Mouse (Mus musculus) right cerebral cortex, postnatal 25 days (tissue): ENCODE data around the gene Slc25a33.
A peak's percentile ranks its signal among the peaks of the same experiment; 100 is the strongest.

Experiments used
- DNase-seq: peaks from one replicate; pipeline ENCODE4 v3.0.0; 2022

Gene Slc25a33

GRCm38 (mm10) chr4:149723855-149724731 is 50.0 kb downstream of the Slc25a33 start:
- DNase-seq: no peak

DNA sequence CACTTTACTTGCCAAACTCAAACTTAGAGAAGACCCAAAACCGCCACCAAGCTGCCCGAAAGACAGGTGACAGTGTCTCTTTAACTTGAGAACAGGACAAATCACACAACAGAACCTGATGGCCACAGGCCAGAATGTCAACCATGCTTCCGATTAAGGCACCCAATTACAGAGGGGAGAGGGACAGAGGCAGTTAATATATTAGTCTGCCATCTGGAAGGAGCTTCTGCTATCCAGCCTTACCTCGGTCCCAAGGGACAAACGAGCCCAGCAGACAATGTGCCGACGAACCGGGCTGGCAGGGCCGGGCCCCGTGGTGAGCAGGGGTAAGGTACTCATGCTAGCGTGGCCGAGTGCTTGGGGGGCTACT is 51.1 kb downstream of the Slc25a33 start:
- no peak for DNase-seq

DNA sequence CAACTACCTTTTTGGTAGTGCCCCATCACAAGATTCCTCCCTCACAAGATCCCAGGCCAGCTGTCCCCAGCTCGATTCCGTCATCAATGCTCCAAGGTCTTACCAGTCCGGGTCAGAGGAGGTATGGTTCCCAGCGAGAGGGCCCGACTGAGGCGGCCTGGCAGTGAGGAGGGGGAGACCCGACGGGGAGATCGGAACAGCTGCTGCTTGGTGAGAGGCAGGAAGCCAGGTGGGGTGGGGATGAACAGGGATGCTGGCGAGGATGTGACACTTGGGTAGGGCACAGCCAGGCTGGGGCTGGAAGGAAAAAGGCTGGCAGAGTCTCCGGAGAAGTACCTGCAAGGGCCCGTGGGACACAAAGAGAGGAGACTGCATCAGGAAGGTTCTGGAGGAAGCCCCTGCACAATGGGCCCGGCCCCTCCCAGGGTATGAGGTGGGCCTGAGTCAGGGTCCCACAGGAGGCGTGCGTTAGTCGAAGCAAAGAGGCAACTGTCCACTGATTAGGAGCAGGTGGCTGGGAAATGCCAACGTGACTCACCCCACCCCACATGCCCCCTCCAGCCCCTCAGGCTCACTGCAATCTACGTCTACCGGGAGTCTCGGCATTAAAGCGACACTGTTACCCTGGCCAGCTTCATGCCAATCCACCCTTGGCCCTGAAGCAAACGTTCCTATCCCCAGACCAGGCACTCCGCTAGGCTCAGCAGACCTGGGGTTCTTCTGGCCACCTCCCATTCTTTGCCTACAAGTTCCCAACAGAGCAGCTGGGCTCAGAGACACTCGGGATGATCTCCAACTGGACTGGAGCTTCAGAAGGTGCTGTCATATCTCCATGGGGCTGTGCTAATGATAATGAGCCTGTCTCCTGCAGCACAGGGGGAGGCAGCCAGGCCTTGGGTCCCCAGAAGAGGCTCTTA is 51.7 kb downstream of the Slc25a33 start:
- no peak for DNase-seq

GRCm38 (mm10) chr4:149721163-149721562 is 52.9 kb downstream of the Slc25a33 start:
- no peak for DNase-seq

DNA sequence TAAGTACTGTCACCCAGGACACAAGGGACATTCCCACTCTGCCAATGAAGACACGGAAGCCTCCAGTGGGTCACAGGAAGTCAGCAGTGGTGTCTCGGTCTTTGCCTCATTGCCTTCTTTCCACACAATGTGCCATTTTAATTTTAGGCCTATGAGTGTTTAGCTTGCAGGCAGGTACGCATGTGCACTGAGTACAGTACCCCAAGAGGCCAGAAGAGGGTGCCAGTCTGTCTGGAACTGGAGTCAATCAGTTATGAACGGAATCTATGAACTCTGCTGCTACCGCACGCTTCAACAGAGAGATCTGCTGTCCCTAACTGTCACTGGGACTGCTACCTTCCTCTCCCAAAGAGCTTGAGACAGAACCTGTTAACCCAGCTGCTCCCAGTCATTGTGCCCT is 54.4 kb downstream of the Slc25a33 start:
- DNase-seq: no peak

GRCm38 (mm10) chr4:149714542-149714941 is 59.5 kb downstream of the Slc25a33 start:
- no peak for DNase-seq

DNA sequence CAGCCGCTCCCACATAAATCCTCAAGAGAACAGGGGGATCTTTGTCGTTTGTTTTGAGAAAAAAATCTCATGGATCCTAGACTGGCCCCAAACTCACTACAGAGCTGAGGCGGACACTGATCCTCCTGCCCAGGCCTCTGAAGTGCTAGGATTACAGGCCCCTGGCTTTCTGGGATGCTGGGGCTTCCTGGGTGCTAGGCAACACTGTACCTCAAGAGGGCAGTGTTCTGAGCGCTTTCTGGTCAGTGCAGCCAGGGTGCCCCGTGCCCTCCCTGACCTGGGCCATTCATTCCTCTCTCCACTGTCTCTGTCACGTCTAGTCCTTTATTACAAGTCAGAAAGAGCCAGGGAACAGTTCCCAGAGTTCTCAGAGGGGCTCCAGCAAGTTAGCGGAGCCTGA is 62.1 kb downstream of the Slc25a33 start:
- no peak for DNase-seq

- no peak for DNase-seq
Measured at GRCm38 (mm10) chr4:149711485-149711884, 62.6 kb downstream of the Slc25a33 start.

GRCm38 (mm10) chr4:149710510-149710909 is 63.6 kb downstream of the Slc25a33 start:
- DNase-seq: no peak

DNA sequence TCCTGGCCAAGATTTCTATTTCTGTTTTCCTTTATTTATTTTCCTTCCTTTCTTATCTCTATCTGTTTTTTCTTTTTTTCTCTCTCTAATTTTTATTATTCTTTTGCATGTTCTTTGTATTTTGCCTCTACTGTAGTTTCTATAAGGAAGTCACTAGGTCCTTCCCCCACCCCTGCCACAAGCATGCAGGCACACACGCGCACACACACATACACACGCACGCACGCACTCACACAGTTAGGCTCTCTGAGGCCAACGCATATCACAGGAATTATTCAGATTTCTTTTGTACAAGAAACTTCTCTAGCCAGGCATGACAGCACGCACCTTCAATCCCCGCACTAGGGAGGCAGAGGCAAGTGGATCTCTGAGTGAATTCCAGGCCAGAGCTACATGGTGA is 68.1 kb downstream of the Slc25a33 start:
- DNase-seq: no peak

- DNase-seq: no peak
Measured at GRCm38 (mm10) chr4:149705298-149705697, 68.8 kb downstream of the Slc25a33 start.

DNA sequence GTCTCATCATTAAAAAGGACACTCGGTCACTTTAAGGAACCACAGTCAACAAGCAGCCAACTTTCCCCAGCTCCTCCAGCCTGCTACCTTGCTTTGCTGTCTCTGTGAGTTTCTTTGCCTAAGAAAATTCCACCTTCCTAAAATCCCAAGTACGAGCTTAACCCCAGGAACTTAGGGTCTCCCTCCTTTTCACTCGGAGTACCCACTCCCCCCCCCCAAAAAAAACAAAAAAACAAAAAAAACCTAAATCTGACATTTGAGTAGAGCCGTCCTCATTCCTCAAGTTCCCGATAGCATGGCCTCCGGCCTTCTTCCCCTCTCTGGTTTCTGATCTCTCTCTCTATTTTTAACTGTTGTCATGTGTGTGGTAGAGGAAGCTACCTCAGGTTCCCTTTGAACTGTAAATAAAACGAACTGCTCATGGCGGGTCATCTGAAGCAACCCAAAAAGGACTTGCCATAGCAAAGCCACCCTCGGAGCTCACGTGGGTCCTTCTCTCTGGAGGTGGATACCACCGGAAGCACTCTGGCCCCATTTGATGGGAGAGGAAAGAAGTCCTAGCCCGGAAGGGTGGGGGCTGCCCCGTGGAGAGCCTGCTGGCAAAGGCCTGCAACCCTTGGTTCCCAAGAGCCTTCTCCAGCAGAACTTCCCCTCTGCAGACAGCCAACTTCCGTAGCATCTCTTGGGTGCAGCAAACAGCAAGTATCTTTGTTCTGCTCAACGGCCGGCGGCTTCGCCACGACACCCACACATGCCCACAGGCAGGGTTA is 71.7 kb downstream of the Slc25a33 start, which contains the start of gene Pik3cd:
Gene Pik3cd, minus strand, starts transcription at position 362 of the 770 bp plus-strand sequence.
- DNase-seq: no peak

- no peak for DNase-seq
Measured at GRCm38 (mm10) chr4:149701426-149702209, 72.5 kb downstream of the Slc25a33 start.

DNA sequence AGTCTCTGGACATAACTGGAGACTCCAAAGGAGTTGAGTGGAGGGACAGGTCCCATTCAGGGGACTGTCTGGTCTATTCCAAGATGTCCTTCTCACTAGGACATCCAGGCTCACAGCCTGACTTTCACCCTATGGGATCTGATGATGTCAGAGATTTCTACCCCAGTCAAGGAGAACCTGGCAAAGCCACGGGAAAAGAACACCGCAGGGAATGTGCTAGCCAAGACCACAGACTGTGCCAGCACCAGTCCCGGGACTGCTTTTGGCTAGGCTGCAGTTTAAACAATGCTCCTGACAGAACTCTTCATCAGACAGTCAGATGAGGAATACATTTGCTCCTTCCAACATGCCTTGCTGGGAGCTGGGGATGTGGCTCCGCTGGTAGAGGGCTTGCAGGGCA is 74.1 kb downstream of the Slc25a33 start:
- DNase-seq: no peak

DNA sequence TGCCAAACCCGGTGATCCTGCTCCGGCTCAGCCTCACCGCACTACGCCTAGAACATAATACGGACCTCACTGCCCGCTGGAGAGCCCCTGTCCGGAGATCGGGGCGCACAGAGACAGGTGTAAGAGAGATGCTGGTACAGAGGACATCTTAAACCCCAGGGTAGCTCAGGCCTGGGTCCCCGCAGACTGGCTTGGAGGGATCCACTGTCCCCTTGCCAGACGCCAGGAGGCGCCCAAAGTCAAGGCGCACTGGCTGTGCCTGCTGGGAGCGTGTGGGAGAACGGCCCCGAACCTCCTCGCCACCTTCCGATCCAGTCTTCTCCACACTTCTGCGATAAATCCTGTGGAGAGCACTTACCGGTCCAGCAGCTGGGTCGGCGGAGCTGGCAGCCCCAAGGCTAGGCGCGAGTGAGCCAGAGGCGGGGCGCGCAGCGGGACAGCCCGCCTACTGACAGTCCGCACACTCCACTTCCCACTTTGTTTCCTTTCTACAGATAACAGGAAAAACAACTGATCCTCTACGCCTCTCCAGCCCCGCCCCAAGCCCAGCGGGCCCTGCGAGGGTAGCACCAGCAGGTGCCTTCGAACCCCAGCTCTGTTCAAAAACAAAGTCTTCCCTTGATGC is 75.8 kb downstream of the Slc25a33 start:
- DNase-seq: peak; percentile 46

- DNase-seq: no peak
Measured at GRCm38 (mm10) chr4:149697506-149698196, 76.4 kb downstream of the Slc25a33 start.

DNA sequence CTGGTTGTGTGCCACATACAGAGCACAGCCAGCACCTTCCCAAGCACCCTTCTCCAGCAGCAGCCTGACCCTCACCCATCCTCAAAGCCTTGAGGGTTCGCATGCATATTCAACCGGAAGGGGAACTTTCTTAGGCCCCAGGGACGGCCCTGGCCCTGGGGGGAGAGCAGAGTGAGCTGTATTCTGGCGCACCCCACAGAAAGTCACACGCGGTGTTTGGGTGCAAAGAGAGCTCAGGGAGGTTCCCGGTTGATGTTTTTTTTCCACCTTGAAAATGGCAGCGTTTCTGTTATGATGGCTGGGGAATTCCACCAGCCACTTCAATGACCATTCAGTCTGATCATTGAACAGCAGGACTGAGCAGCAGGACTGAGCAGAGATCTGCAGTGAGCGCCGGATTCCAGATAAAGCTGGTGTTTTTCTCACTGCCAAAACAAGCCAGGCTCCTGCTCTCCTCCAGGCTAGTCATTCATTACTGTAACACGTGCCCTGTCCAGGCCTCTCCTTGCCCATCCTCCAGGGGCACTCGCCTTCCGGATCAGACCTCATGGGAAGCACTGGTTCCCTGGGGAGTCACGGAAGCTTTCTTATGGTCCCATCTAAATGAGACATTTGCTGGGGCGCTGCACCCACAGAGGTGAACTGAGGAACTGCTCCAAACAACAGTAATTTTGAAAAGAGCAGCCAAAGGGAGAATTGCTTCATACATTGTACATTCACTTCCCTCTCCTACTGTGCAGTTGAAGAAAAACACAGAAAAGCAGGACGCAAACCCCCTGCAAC is 77.7 kb downstream of the Slc25a33 start:
- DNase-seq: no peak
